Mouse (Mus musculus): Measurements from ENCODE around the gene Spocd1.
"Not testable (repeated sequence)": the region's sequence is repeated elsewhere in the genome, so short reads cannot be mapped to it uniquely, and the experiment has no call there.

The Spocd1 gene

DNA sequence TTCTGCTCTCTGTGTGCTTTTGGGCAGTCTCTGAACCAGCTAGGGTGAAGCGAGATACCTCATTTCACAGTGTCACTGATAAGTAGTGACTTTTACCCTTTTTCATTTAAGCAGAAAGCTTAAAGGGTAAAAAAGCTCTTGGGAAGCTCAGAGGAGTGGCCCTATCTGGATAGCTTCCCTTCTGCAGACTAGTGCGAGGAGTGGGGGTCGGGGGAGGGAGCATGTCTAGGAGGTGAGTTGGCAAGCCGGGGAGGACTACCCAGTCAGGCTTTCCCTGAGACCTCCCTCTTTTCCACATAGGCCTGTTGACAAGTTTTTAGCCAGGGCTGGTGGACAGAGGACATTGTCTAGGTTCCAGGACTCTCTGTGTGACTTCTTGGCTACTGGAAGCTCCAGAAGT is at the start of gene Spocd1:
Gene Spocd1, plus strand, starts transcription at position 301 of the 400 bp plus-strand sequence.
- no peak for DNase-seq

- no peak for DNase-seq
Observed at GRCm38 (mm10) chr4:129880615-129881014, 48.4 kb upstream of the Spocd1 start.

DNA sequence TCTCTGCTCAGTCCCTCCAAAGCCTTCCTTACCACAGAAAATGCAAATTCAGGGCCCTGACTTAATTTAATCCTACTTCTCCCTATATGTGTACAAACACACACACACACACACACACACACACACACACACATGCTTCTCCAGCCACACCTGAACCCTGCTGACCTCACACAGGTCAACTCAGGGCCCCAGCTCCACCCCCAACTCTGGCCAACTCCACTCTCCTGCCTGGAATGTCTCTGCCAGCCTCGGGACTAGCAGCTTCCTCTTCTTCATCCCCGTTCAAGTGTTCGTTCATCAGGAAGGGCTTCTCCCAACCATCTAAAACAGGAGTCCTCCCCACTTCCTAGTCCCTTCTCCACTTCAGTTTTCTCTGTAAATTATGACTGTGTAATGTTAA is 47.4 kb upstream of the Spocd1 start:
- no peak for DNase-seq

DNA sequence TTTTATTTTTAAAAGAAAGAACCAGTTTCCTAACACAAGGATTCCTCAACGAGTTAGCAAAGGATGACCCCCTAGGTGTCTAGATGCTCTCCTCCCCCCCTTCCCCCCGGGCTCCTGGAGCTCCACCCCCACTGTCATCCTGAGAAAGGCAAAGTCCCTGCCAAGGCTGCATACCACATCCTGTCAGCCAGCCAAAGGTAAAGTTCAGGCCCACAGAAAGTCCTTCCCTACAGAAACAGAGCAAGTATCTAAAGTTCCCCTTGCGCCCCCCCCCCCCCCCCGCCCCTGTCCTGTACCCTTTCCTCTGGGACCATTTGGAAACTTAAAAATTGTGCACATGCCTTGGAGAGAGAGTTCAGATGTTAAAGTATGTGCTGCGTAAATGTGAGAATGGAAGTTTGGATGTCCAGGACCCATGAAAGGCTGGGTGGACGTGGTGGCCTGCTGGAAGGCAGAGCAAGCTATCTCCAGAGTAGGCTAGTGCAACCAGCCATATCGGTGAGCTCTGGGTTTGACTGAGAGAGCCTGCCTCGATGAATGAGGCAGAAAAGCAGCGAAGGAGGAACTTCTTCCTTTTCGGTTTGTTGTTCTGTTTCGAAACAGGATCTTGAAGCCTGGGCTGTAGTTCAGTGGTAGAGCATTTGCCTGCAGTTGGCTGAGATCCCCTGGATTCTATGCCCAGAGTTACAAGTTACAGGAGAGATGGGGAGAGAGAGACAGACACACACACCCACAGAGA is 46.3 kb upstream of the Spocd1 start:
- peak; percentile 77 for DNase-seq

DNA sequence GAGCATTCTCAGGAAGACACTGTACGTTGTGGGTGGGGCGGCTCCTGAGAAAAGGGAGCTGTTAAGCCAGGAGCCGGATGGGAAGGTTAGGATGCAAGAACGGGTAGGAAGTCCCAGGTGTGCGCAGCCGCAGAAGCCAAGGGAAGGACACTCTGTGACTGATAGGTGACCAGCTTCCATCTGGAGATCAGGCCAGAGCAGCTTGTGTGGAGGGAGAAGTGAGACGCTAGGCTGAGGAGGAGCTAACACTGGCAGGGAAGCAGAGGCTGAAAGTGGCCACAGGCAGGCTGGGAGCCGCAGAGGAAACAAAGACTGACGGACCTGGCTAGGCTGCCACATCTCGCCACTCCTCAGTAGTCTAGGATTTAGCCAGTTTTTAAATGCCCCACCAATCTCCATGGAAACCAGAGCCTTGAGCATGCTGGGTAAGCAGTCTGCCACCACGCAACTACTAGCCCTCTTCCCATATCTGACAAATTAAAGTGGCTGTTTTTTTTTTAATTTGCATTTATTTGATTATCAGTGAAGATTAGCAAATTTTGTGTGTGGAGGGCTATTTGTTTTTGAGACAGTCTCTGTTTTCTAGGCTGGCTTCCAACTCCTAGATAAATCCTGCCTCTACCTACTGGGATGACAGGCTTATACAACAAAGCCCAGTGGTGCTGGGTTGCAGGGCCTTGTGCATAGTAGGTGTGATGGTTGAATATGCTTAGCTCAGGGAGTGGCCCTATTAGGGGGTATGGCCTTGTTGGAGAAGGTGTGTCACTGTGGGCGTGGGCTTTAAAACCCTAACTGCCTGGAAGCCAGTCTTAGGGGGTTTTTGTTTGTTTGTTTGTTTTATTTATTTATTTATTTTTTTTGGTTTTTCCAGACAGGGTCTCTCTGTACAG is 44.8 kb upstream of the Spocd1 start:
- peak; percentile 66 for DNase-seq

- no peak for DNase-seq
Observed at GRCm38 (mm10) chr4:129889661-129890060, 39.4 kb upstream of the Spocd1 start.

DNA sequence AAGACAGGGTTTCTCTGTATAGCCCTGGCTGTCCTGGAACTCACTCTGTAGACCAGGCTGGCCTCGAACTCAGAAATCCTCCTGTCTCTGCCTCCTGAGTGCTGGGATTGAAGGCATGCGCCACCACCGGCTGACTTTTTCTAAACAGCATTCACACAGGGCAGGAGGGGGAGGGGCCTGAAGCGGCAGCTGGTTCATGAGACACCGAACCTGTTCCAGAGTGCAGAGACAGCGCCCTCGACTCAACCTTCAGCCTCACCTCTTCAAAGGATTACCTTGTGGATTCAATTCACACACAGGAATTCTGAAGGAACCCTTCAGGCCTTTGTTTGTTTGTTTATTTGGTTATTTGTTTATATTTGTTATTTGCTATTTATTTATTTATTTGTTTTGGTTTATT is 39.0 kb upstream of the Spocd1 start:
- no peak for DNase-seq

- no peak for DNase-seq
Observed at GRCm38 (mm10) chr4:129894861-129895260, 34.2 kb upstream of the Spocd1 start.

DNA sequence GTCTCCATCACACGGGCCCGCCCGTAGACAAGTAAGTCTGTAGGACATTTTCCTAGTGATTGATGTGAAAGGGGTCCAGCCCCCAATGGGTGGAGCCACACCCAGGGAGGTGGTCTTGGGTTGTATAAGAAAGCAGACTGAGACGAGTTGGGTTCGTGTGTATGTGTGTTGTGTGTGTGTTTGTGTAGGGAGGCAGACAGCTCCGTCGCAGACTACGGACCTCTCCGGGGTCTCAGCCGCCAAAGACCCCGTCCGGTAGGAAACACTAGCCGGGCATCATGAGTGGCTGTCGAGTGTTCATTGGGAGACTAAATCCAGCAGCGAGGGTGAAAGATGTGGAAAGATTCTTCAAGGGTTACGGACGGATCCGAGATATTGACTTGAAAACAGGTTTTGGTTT is 30.2 kb upstream of the Spocd1 start:
- not testable (repeated sequence) for DNase-seq

DNA sequence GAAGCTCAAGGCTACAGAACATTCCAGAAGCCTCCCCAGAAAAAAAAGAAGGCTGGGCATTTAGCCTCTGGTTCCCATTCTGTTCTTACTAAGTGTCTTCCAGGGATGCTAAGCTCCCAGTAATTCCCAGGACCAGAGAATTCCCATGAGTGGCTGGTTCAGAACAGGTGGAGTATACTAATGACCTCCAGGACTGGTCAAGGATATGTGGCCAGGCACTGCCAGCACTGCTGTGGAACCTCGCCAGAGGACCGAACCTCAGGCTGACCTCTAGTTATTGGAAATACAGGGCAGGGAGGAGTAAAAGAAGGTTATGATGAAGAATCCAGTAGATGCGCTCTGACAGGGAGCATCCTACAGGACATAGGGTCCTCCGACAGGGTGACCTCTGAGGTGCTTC is 26.7 kb upstream of the Spocd1 start:
- DNase-seq, result no peak

DNA sequence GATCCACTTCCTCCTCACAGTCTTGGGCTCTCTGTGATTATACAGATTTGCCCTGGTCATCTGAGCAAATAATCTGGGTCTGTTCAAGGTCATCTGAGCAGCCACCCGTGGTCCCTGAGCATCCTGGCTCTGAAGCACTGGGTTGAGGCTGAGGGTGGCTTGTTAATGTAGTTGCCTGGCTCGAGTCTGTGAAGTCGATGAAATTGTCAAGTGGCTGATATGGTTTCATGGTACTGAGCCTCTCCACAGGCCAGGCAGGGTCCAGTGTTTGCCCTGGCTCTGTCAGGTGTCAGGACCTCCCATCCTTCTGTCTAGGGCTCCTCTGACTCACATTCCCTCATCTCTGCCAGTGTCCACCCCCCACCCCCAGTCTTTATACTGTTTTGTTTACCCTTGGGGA is 25.5 kb upstream of the Spocd1 start:
- DNase-seq, result no peak

- DNase-seq, result no peak
Observed at GRCm38 (mm10) chr4:129905032-129905431, 24.0 kb upstream of the Spocd1 start.

DNA sequence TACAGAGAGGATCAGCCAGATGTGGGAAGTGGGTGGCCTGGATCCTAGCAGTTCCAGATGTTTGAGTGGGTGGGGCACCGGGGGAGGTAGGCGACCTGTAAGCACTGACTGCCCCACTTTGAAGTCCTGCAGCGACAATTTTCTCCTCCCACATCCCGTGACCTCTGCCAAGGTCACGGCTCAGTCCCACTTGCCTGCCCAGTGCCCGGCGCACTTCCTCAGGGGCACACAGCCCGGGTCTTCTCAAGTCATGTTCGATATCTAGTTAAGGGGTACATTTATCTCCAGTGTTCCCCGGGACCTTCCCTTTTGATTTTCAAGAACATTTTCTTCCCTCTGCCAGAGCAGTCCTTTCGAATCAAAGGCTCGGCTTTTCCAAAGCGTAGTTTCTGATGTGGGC is 23.0 kb upstream of the Spocd1 start:
- no peak for DNase-seq

GRCm38 (mm10) chr4:129908836-129909235 is 20.2 kb upstream of the Spocd1 start:
- DNase-seq, result no peak

GRCm38 (mm10) chr4:129909261-129909731 is 19.8 kb upstream of the Spocd1 start:
- peak; percentile 54 for DNase-seq

DNA sequence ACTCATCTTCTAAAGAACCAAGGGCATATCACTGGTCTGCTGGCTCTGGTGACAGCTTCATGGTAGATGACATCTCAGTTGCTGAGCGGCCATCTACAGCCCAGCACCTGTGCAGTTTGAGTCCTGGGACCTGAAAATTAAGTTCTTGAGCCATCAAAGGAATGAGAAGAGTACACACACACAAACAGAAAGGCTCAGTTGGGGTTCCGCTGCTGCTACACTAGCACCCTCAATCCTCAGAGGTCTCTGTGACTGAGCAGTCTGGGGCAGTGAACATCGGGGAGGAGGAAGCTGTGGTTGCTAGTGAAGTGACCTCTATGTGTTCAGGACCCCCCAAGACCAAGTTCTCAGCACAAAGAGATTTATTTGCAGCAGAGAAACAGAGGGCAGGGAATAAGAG is 16.1 kb upstream of the Spocd1 start:
- DNase-seq, result no peak

DNA sequence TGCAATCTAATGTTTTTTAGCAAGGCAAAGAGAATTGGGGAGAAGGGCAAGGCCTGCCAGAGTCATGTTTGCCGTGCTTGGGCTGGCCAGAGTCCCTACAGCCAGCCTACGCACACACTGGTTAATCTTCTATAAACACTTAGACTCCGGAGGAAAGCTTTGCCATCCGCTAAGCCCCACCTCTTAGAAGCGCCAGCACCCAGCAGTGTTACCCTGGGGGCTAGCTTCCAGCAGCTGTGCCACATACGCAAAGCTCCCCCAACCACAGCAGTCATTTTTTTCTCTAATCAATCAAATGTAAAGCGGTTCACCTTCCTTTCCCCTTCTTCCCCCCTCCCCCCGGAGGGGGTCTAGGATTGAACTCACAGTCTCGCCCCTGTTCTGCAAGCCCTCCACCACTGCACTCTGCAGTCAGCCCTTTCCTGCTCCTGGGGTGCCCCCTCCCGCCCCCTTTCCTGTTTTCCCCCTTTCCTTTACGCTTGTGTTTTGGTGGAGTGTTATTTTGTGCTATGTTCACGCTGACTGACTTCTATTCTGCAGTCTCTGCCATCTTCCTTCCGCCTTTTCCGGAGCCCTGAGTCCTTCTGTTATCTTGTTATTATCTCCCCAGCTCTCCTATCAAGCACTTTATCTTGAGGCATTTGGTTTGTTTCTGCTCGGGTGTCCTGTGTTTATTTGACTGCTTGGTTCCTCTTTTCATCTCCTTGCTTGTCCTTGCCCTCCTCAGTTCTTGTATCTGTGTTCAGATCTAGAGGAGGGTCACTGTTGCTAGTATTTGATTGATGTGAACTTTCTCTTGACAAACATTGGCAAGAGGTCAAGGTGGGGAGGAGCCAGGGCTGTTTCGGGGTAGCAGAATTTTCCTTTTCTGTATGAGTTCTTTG is 15.0 kb upstream of the Spocd1 start:
- peak; percentile 80 for DNase-seq

GRCm38 (mm10) chr4:129914686-129915085 is 14.4 kb upstream of the Spocd1 start:
- DNase-seq, result no peak

DNA sequence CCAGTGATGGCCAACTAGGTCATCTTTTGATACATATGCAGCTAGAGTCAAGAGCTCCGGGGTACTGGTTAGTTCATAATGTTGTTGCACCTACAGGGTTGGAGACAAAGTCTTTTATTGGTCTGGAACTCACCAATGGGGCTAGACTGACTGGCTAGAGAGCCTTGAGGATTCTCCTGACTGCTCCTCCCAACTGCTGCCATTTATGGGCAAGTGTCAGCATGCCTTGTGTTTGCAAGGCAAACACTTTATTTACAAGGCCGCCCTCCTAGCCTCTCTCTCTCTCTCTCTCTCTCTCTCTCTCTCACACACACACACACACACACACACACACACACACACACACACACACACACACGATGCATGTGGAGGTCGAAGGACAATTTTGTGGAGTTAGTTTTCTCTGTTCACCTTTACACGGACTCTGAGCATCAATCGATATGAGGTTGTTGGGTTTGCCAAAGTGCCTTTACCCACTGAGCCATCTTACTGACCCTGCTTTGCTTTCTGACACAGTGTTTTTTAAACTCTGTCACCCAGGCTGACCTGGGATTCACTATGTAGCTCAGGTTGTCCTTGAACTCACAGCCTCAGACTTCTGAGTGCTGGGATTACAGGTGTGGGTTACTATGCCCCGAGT is 13.6 kb upstream of the Spocd1 start:
- no peak for DNase-seq

DNA sequence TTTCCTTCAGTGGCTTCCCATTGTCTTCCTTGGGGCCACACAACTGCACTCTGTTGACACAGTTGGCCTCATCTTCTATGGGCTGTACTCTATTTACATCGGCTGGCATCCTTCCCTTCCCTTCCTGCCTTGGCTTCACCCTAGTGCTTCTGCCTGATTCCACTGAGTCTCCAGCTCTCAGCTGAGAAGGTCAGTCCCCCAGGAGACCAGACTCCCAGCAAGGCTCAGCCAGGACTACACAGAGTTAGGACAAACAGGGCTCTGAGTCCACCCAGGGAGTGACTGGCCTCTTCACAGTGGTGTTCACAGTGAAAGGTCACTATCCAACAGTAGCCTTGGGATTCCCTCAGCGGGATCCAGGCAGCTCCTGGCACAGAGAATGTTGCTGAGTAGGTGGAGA is 12.9 kb upstream of the Spocd1 start:
- DNase-seq, result peak; percentile 72

- DNase-seq, result peak; percentile 78
Observed at GRCm38 (mm10) chr4:129917016-129917603, 11.9 kb upstream of the Spocd1 start.

DNA sequence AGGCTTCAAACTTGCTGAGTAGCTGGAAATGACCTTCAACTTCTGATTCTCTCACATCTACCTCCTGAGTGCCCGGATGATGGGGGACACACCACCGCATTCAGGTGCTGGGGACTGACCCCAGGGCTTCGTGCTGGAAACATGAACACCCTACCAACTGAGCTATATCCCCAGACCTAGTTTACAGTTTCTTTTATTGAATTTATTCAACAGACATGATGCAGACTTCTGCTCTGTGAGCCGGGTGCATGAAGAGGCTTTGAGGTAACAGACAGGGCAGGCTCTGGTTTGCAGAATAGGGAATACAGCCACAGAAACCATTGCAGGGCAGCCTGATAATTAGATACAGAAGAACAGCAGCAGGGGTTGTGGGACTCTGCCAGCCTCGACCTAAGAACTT is 10.6 kb upstream of the Spocd1 start:
- DNase-seq, result no peak

Measured in lung, postnatal 36 days (tissue).